Mouse (Mus musculus): ENCODE measurements around the gene Cchcr1. TPM values are rescaled to one million over a fixed set of nuclear protein-coding genes. Genes with fewer than 3 reads are reported as not detected.
A peak's percentile ranks its signal among the peaks of the same experiment; 100 is the strongest.
"Not testable (repeated sequence)": the region's sequence is repeated elsewhere in the genome, so short reads cannot be mapped to it uniquely, and the experiment has no call there.

The Cchcr1 gene
- polyA plus RNA-seq, 1 experiment from 2014 or later, result 23.3 TPM

DNA sequence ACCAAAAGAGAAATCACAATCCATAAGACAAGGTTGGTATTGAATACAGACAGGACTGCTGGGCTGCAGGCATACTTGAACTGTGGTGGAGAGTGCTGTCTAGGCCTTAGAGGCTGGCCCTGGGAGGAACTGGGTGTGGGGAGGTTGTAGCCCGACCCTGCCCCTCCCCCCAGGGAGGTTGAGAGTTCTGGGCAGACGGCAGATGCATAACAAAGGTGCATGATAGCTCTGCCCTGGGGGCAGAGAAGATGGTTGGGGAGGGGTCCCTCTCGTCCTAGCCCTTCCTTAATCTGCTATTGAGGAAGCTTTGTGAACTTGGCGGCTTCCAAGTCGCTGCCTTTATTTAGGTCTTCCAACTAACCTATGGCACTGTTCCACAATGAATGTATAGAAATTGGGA lies 13.1 kb upstream of the Cchcr1 start:
- Histone ChIP-seq H3K4me2 (no peak overlapping the region), H3K9ac (no peak overlapping the region), H3K27me3 (peaks cover 19% of the 10 kb centered on the region), H3K4me1 (no peaks in the 10 kb centered on the region), H3K9me3 (no peaks in the 10 kb centered on the region), H3K27ac (no peak overlapping the region), H3K36me3 (no peaks in the 10 kb centered on the region), H3K4me3 (no peak overlapping the region)
- ATAC-seq (ENCODE audit: borderline replicate concordance, extremely low read depth, low FRiP score, low TSS enrichment), result no peak
- WGBS, result 38% methylated on average over 5 of the region's 5 CpGs

GRCm38 (mm10) chr17:35504628-35505481 lies 12.0 kb upstream of the Cchcr1 start:
- Histone ChIP-seq H3K9ac (no peak overlapping the region), H3K27me3 (peaks cover 22% of the 10 kb centered on the region), H3K36me3 (no peaks in the 10 kb centered on the region), H3K27ac (no peak overlapping the region), H3K4me2 (no peak overlapping the region), H3K4me1 (peaks cover 7% of the 10 kb centered on the region; the same call in 1 of the 2 replicates), H3K4me3 (no peak overlapping the region), H3K9me3 (no peaks in the 10 kb centered on the region)
- ATAC-seq (ENCODE audit: borderline replicate concordance, extremely low read depth, low FRiP score, low TSS enrichment), result no peak
- 31% methylated on average over 8 of the region's 8 CpGs for WGBS

GRCm38 (mm10) chr17:35505776-35506175 lies 11.1 kb upstream of the Cchcr1 start, which contains the start of gene Pou5f1:
TSS of gene Pou5f1 (plus strand) at chr17:35506018.
- Histone ChIP-seq H3K4me1 (peaks cover 7% of the 10 kb centered on the region; the same call in 1 of the 2 replicates), H3K9ac (no peak within 1 kb of the TSS), H3K36me3 (no peaks in the 10 kb centered on the region), H3K27ac (no peak within 1 kb of the TSS), H3K9me3 (no peaks in the 10 kb centered on the region), H3K4me3 (no peak within 1 kb of the TSS), H3K4me2 (no peak within 1 kb of the TSS), H3K27me3 (peaks cover 22% of the 10 kb centered on the region)
- ATAC-seq (ENCODE audit: borderline replicate concordance, extremely low read depth, low FRiP score, low TSS enrichment), result peak; percentile 8; the same call in 1 of the 2 replicates
- 61% methylated on average over 13 of the region's 13 CpGs for WGBS

- Histone ChIP-seq H3K27ac (no peak overlapping the region), H3K27me3 (peaks cover 22% of the 10 kb centered on the region), H3K4me3 (no peak overlapping the region), H3K4me1 (peaks cover 7% of the 10 kb centered on the region; the same call in 1 of the 2 replicates), H3K36me3 (no peaks in the 10 kb centered on the region), H3K4me2 (no peak overlapping the region), H3K9me3 (no peaks in the 10 kb centered on the region), H3K9ac (no peak overlapping the region)
- 17% methylated on average over 10 of the region's 10 CpGs for WGBS
- ATAC-seq (ENCODE audit: borderline replicate concordance, extremely low read depth, low FRiP score, low TSS enrichment), result no peak
Measured at GRCm38 (mm10) chr17:35506881-35507280, 10.0 kb upstream of the Cchcr1 start.

- peaks cover 22% of the 10 kb centered on the region for H3K27me3 ChIP-seq
Measured at GRCm38 (mm10) chr17:35507556-35508260, 9.2 kb upstream of the Cchcr1 start.

DNA sequence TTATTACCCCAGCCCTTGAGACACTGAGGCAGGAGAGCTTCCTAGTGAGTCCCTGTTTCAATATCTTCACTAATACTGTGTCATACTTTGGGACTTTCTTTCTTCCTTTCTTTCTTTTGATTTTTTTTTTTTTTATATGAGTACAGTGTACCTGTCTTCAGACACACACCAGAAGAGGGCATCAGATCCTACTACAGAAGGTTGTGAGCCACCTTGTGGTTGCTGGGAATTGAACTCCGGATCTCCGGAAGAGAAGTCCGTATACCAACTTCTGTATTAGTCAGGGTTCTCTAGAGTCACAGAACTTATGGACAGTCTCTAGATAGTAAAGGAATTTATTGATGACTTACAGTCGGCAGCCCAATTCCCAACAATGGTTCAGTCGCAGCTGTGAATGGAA lies 8.6 kb upstream of the Cchcr1 start:
- not testable (repeated sequence) for H3K27ac ChIP-seq; H3K4me3 ChIP-seq; H3K4me1 ChIP-seq; H3K9me3 ChIP-seq; H3K9ac ChIP-seq; ATAC-seq (ENCODE audit: borderline replicate concordance, extremely low read depth, low FRiP score, low TSS enrichment); H3K36me3 ChIP-seq; H3K4me2 ChIP-seq
- peaks cover 22% of the 10 kb centered on the region for H3K27me3 ChIP-seq
- 46% methylated on average over 5 of the region's 5 CpGs for WGBS

More at GRCm38 (mm10) chr17:35507556-35508260, 9.2 kb upstream of the Cchcr1 start:
- WGBS, result 27% methylated on average over 13 of the region's 13 CpGs
- ATAC-seq (ENCODE audit: borderline replicate concordance, extremely low read depth, low FRiP score, low TSS enrichment), result no peak
- no peak overlapping the region for H3K9ac ChIP-seq
- no peaks in the 10 kb centered on the region for H3K9me3 ChIP-seq
- H3K4me3 ChIP-seq, result no peak overlapping the region
- H3K4me1 ChIP-seq, result peaks cover 7% of the 10 kb centered on the region; the same call in 1 of the 2 replicates
- H3K27ac ChIP-seq, result no peak overlapping the region
- no peak overlapping the region for H3K4me2 ChIP-seq
- H3K36me3 ChIP-seq, result peaks cover 4% of the 10 kb centered on the region; the same call in 1 of the 2 replicates

GRCm38 (mm10) chr17:35509284-35509683 lies 7.6 kb upstream of the Cchcr1 start:
- Histone ChIP-seq H3K4me3 (no peak overlapping the region), H3K27me3 (peaks cover 22% of the 10 kb centered on the region), H3K9ac (no peak overlapping the region), H3K27ac (no peak overlapping the region), H3K4me2 (no peak overlapping the region), H3K9me3 (no peaks in the 10 kb centered on the region), H3K36me3 (peaks cover 8% of the 10 kb centered on the region; the same call in 1 of the 2 replicates), H3K4me1 (peaks cover 10% of the 10 kb centered on the region)
- peak; percentile 21; the same call in 1 of the 2 replicates for ATAC-seq (ENCODE audit: borderline replicate concordance, extremely low read depth, low FRiP score, low TSS enrichment)
- WGBS, result 11% methylated on average over 8 of the region's 8 CpGs

- 94% methylated on average over 7 of the region's 7 CpGs for WGBS
- no peaks in the 10 kb centered on the region for H3K9me3 ChIP-seq
- H3K4me3 ChIP-seq, result no peak overlapping the region
- peaks cover 4% of the 10 kb centered on the region; the same call in 1 of the 2 replicates for H3K27me3 ChIP-seq
- no peak overlapping the region for H3K27ac ChIP-seq
- H3K36me3 ChIP-seq, result peaks cover 8% of the 10 kb centered on the region; the same call in 1 of the 2 replicates
- no peak overlapping the region for H3K9ac ChIP-seq
- H3K4me1 ChIP-seq, result peaks cover 37% of the 10 kb centered on the region
- ATAC-seq (ENCODE audit: borderline replicate concordance, extremely low read depth, low FRiP score, low TSS enrichment), result no peak
- H3K4me2 ChIP-seq, result no peak overlapping the region
Measured at GRCm38 (mm10) chr17:35512916-35513626, 3.8 kb upstream of the Cchcr1 start.

DNA sequence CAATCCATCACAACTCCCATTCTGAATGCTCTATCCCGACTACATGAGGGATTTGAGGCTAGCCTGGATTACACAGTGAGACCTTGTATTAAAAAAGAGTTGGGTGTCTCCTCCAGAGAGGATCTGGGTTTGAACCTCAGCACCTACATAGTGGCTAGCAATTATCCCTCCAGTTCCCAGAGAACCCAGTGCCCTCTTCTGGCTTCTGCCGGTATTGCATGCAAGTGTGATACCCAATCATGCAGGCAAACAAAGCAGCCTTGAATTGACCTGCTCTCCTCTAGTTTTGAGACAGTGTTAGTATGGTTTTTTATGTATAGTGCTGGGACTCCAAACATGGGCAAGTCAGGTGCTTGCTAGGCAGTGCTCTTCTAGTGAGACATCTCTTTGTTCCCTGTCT lies 3.0 kb upstream of the Cchcr1 start:
- Histone ChIP-seq H3K9ac (no peak overlapping the region), H3K27ac (no peak overlapping the region), H3K4me1 (peaks cover 45% of the 10 kb centered on the region), H3K36me3 (peaks cover 8% of the 10 kb centered on the region; the same call in 1 of the 2 replicates), H3K9me3 (no peaks in the 10 kb centered on the region), H3K4me3 (no peak overlapping the region), H3K4me2 (peak overlapping the region; percentile 86), H3K27me3 (peaks cover 3% of the 10 kb centered on the region; the same call in 1 of the 2 replicates)
- no peak for ATAC-seq (ENCODE audit: borderline replicate concordance, extremely low read depth, low FRiP score, low TSS enrichment)
- 24% methylated on average over 2 of the region's 2 CpGs for WGBS

GRCm38 (mm10) chr17:35514756-35515155 lies 2.1 kb upstream of the Cchcr1 start:
- H3K4me1 ChIP-seq, result peaks cover 40% of the 10 kb centered on the region
- H3K9me3 ChIP-seq, result no peaks in the 10 kb centered on the region
- peak overlapping the region; percentile 62 for H3K9ac ChIP-seq
- H3K4me2 ChIP-seq, result peak overlapping the region; percentile 86
- peaks cover 8% of the 10 kb centered on the region; the same call in 1 of the 2 replicates for H3K36me3 ChIP-seq
- no peak overlapping the region for H3K27ac ChIP-seq
- peak overlapping the region; percentile 72 for H3K4me3 ChIP-seq
- no peaks in the 10 kb centered on the region for H3K27me3 ChIP-seq
- ATAC-seq (ENCODE audit: borderline replicate concordance, extremely low read depth, low FRiP score, low TSS enrichment), result no peak
- 48% methylated on average over 6 of the region's 6 CpGs for WGBS

GRCm38 (mm10) chr17:35515911-35516640 lies 824 bp upstream of the Cchcr1 start:
- 6% methylated on average over 25 of the region's 25 CpGs for WGBS
- Histone ChIP-seq H3K4me3 (peak overlapping the region; percentile 72), H3K36me3 (peaks cover 11% of the 10 kb centered on the region; the same call in 1 of the 2 replicates), H3K4me1 (peaks cover 39% of the 10 kb centered on the region), H3K4me2 (peak overlapping the region; percentile 86), H3K9me3 (no peaks in the 10 kb centered on the region), H3K27me3 (no peaks in the 10 kb centered on the region), H3K27ac (peak overlapping the region; percentile 72), H3K9ac (peak overlapping the region; percentile 62)
- peak; percentile 9; the same call in 1 of the 2 replicates for ATAC-seq (ENCODE audit: borderline replicate concordance, extremely low read depth, low FRiP score, low TSS enrichment)

All from lung, embryonic 15.5 days (tissue).